Mouse (Mus musculus) retina, postnatal 1 day (tissue): Measurements from ENCODE around the gene Adgra3.

Experiments used
- DNase-seq: peaks from one replicate; pipeline ENCODE4 v3.0.0-alpha.2; 2012

Gene Adgra3

GRCm38 (mm10) chr5:50031288-50031687 lies 27.5 kb downstream of the Adgra3 start:
- no peak for DNase-seq

DNA sequence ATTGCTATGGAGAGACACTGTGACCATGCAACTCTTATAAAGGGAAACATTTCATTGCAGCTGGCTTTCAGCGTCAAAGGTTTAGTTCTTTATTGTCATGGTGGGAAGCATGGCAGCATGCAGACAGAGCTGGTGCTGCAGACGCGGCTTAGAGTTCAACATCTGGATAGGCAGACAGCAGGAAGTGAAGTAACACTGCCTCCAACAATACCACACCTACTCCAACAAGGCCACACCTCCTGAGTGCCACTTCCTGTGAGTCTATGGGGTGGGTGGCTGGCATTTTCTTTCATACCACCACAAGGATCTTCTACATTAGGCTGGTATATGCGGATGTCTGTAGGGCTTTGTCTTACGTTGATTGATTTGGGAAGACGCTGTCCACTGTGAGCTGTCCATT lies 29.1 kb downstream of the Adgra3 start:
- DNase-seq: no peak

DNA sequence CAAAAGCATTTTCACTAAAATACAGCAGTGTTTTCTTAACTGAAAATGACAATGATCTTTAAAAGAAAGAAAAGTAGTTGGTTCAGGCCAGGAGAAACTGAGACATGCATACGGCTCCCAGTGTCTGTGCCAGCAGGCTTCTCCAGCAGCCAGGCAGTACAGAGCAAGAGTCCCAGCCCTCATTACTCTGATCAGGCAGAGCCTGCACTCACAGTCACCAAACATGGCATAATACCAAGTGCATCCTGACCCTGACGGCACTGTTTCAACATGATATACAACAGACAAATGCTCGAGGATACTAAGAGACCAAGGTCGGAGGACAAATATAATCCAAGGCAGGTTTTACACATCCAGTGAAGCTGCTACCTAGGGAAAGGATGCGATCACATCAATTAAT lies 31.2 kb downstream of the Adgra3 start:
- DNase-seq: no peak

DNA sequence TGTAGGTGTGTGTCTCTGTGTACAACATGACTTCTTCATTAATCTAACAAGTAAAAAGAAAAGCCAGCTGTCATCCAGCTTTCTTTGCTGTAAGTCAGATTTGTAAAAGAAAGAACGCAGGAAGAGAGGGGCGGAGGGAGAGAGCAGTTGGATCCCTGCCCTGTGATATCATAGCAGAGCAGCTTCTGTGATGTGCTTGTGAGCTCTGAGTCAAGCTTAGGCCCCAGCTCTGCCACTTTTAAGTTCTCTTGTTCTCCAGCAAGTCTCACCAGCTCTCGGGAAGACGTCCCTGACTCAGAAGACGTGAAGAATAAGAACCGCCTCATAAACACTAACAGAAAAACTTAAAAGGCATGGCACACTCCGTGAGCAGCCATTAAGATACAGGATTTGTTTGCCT lies 31.8 kb downstream of the Adgra3 start:
- no peak for DNase-seq

DNA sequence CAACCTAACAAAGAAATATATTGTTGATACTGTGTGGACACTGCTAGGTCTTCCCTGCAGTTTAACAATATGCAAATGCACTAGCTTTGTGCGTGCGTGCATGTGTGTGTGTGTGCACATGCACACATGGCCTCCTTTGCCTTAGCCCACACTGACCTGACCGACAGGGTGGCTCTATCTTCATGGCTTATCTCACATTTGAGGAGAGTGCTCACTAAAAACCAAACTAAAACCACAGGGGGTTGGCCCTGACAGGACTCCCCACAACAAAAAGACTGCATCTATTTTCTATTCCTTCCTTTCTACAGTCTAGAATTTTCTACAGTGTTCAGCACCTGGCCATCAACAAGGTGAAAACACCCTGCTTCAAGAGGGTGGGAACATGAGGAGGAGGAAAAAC lies 32.7 kb downstream of the Adgra3 start:
- no peak for DNase-seq

DNA sequence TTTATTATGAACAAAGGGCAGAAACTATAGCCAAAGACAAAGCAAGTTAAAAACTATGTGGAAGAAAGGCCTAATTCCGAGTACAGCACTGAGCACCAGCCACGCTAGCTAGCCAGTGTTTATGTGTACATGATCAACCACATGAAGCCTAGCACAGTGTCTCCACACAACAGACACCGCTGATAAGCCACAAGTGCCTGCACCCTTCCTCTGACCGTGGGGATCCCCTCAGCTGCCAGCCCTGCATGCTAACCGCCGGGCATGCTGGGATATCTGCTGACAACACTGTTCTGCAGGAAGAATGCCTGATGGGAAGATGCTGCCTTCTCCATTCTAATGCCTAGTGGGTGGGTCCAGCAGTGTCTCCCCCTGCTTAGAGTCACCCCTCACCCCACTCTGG lies 34.7 kb downstream of the Adgra3 start:
- DNase-seq: no peak

- no peak for DNase-seq
Observed at GRCm38 (mm10) chr5:50015987-50016587, 42.7 kb downstream of the Adgra3 start.

DNA sequence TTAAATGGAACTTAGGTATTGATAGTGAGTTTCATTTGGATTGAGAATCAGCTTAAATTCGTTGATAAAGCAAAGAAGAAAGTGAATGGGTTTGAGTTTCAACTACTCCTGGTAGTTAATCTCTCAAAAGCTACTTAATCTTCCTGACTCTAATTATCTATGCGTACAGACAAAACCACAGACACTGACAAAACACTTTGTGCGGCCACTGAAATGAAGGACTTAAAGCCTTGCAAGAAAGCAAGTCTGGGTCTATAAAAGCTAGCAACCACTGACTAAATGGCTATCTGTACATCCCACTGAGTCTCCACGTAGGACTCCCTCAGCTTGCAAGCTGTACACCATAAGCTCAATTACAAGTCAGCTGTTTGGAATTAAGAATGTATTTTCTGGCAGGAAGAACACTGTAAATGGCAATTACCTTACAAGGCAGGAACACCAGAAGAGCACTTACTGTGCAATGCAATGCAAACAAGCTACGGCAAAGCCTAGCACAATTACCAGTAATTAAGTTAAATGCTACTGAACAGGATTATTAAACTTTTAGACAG lies 43.6 kb downstream of the Adgra3 start:
- DNase-seq: no peak

- no peak for DNase-seq
Observed at GRCm38 (mm10) chr5:50014658-50015057, 44.1 kb downstream of the Adgra3 start.

- no peak for DNase-seq
Observed at GRCm38 (mm10) chr5:50013965-50014364, 44.8 kb downstream of the Adgra3 start.

DNA sequence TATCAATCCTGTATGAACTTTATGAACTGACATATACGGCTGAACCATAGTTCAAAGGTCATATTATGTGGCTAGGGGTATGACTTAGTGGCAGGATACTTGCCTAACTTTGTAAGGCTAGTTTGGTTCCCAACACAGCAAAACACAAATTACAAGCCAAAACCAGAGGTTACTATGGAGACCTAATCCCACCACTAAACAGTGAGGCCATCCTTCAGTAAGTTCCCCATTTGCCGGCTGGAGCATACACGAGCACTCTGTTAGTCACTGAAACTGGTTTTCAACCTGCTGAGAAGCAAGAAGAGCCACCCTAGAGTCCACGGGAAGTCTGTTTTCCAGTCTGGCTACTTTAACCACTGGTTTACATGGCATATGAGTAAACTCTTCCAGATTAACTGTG lies 50.0 kb downstream of the Adgra3 start:
- DNase-seq: no peak

DNA sequence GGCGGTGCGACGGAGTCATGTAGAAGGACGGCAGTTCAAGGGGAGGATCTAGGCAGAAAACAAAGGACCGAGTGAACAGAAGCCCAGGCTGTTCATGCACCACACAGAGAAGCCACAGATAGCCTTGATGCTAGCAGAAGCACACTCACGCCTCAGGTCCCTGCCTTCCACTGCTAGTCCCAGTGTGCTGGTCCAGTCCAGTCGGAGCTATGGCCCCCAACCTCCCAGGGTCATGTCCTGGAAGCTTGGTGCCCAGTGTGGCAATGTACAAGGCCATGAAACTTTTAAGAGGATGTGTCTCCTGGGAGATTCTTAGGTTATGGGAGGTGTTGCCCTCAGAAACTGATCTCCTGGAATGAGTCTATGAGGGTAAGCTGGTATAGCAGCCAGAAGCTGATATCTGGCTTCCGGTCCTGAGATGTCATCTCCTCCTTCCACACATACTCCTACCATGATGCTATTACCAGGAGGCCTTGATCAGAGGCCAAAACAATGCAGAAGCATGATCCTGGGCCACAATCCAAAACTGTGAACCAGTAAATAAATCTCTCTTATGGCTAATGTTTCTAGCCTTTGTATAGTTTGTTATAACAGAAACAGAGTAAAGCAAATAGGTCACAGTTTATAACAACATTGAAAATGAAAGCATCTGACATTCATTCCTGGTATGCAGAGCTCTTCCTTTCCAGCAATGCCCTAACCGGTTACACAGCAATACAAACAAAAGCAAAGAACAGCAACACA lies 51.7 kb downstream of the Adgra3 start:
- DNase-seq: no peak

DNA sequence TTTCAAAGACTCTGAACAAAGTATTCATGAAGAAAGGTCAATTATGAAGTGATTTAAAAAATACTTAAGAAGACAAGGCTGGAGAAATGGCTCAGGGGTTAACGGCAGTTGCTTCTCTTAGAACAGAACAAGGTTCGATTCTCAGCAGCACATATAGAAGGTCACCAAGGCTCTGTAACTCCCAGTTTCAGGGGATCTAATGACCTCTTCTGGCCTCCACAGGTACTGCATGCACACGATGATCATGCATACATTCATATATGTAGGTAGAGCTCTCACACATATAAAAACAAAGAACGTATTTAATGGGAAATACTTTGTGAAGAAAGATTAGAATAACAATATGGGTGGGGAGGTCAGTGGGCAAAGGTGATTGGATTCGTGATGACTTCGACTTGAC lies 56.5 kb downstream of the Adgra3 start:
- peak; percentile 20 for DNase-seq

DNA sequence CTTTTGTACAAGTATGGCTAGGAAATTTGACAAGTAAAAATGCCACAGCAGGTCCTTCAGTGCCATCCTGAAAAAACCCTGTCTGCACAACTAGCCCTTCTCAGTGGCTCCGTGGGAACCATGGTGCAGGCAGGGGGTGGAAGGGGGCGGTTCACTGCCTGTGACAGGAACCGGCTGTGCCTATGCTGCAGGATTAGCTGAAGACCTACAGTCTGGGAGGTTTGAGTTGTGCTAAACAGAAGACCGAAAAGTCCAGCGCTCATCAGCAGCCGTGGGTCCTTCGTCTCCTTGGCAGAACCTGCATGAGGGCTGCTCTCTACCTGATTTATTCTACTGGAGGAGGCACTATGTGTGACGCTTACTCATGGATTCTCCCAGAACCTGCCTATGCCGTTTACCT lies 59.0 kb downstream of the Adgra3 start:
- DNase-seq: no peak

DNA sequence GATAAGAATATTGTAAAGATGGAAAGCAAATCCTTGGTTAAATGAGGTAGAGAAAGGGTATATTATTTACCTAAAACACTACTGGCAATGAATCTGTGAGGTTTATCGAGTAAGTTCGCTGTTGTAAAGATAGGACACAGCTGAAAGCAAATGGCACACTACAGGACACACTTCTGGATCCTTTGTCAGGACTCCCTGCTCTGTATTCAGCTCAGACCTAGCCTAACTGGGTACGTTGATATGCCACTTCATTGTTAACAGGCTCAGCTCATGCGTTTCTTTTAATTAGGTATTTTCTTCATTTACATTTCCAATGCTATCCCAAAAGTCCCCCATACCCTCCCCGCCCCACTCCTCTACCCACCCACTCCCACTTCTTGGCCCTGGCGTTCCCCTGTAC lies 61.8 kb downstream of the Adgra3 start:
- no peak for DNase-seq

GRCm38 (mm10) chr5:49996457-49996856 lies 62.3 kb downstream of the Adgra3 start:
- DNase-seq: no peak

GRCm38 (mm10) chr5:49990737-49991323 lies 68.0 kb downstream of the Adgra3 start:
- no peak for DNase-seq

- no peak for DNase-seq
Observed at GRCm38 (mm10) chr5:49988015-49988798, 70.6 kb downstream of the Adgra3 start.

GRCm38 (mm10) chr5:49980727-49981126 lies 78.1 kb downstream of the Adgra3 start:
- no peak for DNase-seq

- DNase-seq: no peak
Observed at GRCm38 (mm10) chr5:49979246-49979645, 79.6 kb downstream of the Adgra3 start.

- DNase-seq: peak; percentile 72
Observed at GRCm38 (mm10) chr5:49975971-49976370, 82.8 kb downstream of the Adgra3 start.

- DNase-seq: no peak
Observed at GRCm38 (mm10) chr5:49974211-49974610, 84.6 kb downstream of the Adgra3 start.

DNA sequence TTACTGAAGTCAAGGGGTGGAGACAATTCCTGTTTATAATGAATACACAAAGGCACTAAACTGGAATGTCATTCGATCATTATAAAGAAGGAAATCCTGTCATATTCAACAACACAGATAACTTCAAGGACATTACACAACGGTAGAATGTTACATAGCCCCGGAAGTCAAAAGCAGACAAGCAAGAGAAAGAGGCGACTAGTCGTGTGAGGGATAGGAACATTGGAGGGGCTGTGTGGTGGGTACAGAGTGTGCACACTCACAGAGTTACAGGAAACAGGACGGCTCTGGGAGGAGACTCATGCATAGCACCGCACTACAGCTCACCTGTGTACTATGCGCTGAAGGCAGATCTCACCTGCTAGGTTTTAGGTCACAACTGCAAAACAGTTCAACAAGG lies 89.1 kb downstream of the Adgra3 start:
- no peak for DNase-seq
